Mouse (Mus musculus) lung, adult 2 months (tissue): ENCODE measurements around the gene Nadk2.

ENCODE experiments used
- CTCF ChIP-seq: fragments of 200-500 bp; IDR thresholded peaks from 2 replicates; pipeline ENCODE4 v1.5.1; 2011; ENCODE audit warnings: mild to moderate bottlenecking, low read length, control low read depth; ENCODE audit not compliant: insufficient read depth
- POLR2A ChIP-seq: fragments of 200-500 bp; IDR thresholded peaks from 2 replicates; pipeline ENCODE4 v1.6.1; 2011; ENCODE audit warnings: low read depth, mild to moderate bottlenecking, control low read depth, low read length, borderline replicate concordance; ENCODE audit errors: extremely low read depth

GRCm38 (mm10) chr15:9073067-9073608, 2.1 kb downstream of the Nadk2 start:
- TF ChIP-seq CTCF: no peak
- no peak for TF ChIP-seq POLR2A
